Mouse (Mus musculus): ENCODE measurements around the gene Ttc29.

DNA sequence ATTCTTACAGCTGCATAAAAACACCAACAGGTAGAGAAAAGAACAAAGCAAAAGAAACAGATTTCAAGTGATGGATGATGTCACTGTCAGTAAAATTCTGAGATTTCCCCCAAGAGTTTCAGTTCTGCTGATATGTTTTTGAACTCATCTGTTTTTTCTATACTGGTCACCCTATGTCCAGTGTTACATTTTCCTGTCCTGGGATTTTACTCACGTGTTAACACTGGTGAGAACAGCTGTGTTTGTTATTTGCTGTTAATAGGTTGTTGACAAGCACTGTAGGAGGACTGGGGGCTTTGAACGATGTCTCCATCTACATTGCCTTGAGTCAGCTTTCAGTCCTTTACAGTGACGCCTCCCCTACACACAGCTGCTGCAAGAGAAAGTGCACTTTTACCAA is 53.1 kb downstream of the Ttc29 start:
- TF ChIP-seq ZC3H11A (IDR thresholded peaks at IDR 0.05; ENCODE audit: borderline replicate concordance, low read depth, low read length) (no peak), HCFC1 (IDR thresholded peaks at IDR 0.05; ENCODE audit: borderline replicate concordance, insufficient read depth, low read length) (no peak), CHD2 (IDR thresholded peaks at IDR 0.05; ENCODE audit: low read depth, low read length) (no peak), MAFK (IDR thresholded peaks at IDR 0.05; ENCODE audit: insufficient read depth, low read depth, low read length) (no peak)
